Mouse (Mus musculus) thymus, adult 2 months (tissue): ENCODE results near the gene Vamp8. TPM values are rescaled to one million over a fixed set of nuclear protein-coding genes. Genes with fewer than 3 reads are reported as not detected.

Experiments used
- DNase-seq: peaks from one replicate; pipeline ENCODE4 v3.0.0; 2021
- H3K27ac ChIP-seq: fragments of 200-500 bp; 2 replicates; pipeline ENCODE4 v1.5.1; 2012; ENCODE audit warnings: low read length, control low read depth; ENCODE audit not compliant: control insufficient read depth, insufficient read depth
- H3K27me3 ChIP-seq: fragments of 200-500 bp; 2 replicates; pipeline ENCODE4 v1.6.1; 2012; ENCODE audit warnings: mild to moderate bottlenecking, low read length, moderate library complexity, mixed read lengths; ENCODE audit not compliant: control insufficient read depth, insufficient read depth
- H3K36me3 ChIP-seq: fragments of 200-500 bp; 2 replicates; pipeline ENCODE4 v1.6.1; 2012; ENCODE audit warnings: mild to moderate bottlenecking, low read length, moderate library complexity; ENCODE audit not compliant: control insufficient read depth, insufficient read depth
- H3K4me1 ChIP-seq: fragments of 200-500 bp; replicated peaks from 2 replicates; pipeline ENCODE4 v1.6.1; 2012; ENCODE audit warnings: low read length; ENCODE audit not compliant: control insufficient read depth, insufficient read depth
- H3K4me3 ChIP-seq: fragments of 200-500 bp; 2 replicates; pipeline ENCODE4 v1.5.1; 2012; ENCODE audit warnings: mild to moderate bottlenecking, low read length, control low read depth, moderate library complexity; ENCODE audit not compliant: control insufficient read depth, insufficient read depth
- CTCF ChIP-seq: fragments of 200-500 bp; IDR thresholded peaks from 2 replicates; pipeline ENCODE4 v1.5.1; 2012; ENCODE audit warnings: mild to moderate bottlenecking, control low read depth, low read length, moderate library complexity, borderline replicate concordance; ENCODE audit not compliant: control insufficient read depth, poor library complexity, insufficient read depth; ENCODE audit errors: extremely low read depth
- POLR2A ChIP-seq: fragments of 200-500 bp; IDR thresholded peaks from 2 replicates; pipeline ENCODE4 v1.6.1; 2012; ENCODE audit warnings: mild to moderate bottlenecking, low read length, control low read depth, moderate library complexity; ENCODE audit not compliant: control insufficient read depth, poor library complexity, insufficient read depth; ENCODE audit errors: extremely low read depth
- WGBS: fragments of 180-500 bp; shearing (Covaris S2); methylation state at CpG from one replicate; pipeline ENCODE4 v1.1.7; 2018; 5-methylcytosine and 5-hydroxymethylcytosine counted together
- polyA plus RNA-seq: library from polyadenylated mRNA; depleted of rRNA; stranded (reverse); fragments of >200 nt; gene quantifications from 2 replicates; pipeline ENCODE4 v1.2.3, GENCODE M21; 2012

Gene Vamp8
- polyA plus RNA-seq, 1 experiment, result 149 TPM

DNA sequence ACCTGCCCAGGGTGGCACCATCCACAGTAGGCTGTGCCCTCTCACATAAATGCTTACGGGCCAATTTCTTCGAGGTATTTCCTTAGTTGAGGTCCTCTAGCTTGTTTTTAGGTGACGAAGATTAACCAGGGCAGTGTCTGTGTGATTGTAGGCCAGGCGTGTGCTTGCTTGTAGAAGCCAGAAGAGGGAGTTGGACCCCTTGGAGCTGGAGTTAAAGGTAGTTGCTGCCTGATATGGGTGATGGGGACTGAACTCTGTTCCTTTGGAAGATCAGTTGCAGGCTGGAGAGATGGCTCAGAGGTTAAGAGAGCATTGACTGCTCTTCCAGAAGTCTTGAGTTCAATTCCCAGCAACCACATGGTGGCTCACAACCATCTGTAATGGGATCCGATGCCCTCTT is 24.7 kb upstream of the Vamp8 start:
- H3K4me1 ChIP-seq, result peaks cover 18% of the 10 kb centered on the region
- no peak overlapping the region for H3K4me3 ChIP-seq
- no peak for DNase-seq
- peaks cover 7% of the 10 kb centered on the region; the same call in 1 of the 2 replicates for H3K36me3 ChIP-seq
- no peaks in the 10 kb centered on the region for H3K27me3 ChIP-seq
- WGBS, result 93% methylated on average over 5 of the region's 5 CpGs
- no peak for TF ChIP-seq CTCF
- no peak for TF ChIP-seq POLR2A
- H3K27ac ChIP-seq, result no peak overlapping the region

DNA sequence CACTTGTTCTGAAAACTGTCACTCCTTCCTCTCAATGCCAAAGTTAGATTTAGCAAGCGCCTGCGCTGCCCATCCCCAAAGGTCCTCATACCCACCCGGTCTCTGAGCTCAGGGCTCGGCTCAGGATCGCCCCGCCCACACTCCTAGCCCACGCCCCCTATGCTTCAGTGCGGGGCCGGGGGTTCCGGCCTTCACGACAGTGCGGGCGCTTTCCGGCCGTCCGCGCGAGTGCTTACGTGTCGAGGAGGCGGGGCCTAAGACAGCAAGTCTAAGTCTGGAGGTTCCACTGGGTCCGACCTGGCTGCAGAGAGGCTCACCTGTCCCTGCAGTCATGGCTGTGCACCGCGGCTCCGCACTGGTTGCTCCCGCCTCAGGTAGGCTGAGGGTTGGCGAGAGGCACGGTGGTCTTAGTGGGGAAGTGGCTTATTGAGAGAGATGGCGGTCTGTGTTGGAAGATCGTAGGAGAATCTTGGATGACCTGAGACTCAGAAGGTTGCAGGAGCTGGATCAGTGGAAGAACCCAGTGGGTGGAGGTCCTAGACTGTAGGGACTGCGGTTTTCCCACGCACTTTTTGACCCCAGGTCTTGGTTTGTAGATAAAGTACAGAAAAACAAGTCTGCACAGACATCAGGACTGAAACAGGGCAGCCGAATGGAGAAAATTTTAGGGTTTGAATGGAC is 23.7 kb upstream of the Vamp8 start, which contains the start of gene Ggcx:
Gene Ggcx (plus strand): TSS at position 233 of the 681 bp plus-strand sequence.
- peak within 1 kb of the TSS; percentile 72 for H3K4me3 ChIP-seq
- DNase-seq, result peak; percentile 96
- H3K36me3 ChIP-seq, result peaks cover 6% of the 10 kb centered on the region; the same call in 1 of the 2 replicates
- 1% methylated on average over 33 of the region's 33 CpGs for WGBS
- no peaks in the 10 kb centered on the region for H3K27me3 ChIP-seq
- peaks cover 18% of the 10 kb centered on the region for H3K4me1 ChIP-seq
- TF ChIP-seq CTCF (peak; percentile 68; the same call in 1 of the 2 replicates), POLR2A (peak; percentile 49; the same call in 1 of the 2 replicates)
- no peak within 1 kb of the TSS for H3K27ac ChIP-seq

DNA sequence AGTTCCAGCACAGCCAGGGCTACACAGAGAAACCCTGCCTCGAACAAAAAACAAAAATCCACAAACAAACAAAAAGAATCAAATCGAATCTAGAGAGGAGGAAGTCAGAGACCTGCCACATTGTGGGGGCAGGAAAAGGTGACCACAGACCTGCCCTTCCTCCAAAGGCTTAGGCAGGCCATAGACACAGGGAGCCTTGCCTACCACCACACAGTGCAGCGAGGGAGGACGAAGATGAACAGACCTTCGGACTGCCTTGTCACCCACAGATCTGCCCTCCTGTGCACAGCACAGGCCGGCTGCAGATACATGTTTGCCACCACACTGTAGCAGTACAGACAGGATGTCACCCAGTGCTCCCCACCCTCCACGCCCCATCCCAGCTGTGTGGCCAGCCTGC is 20.0 kb upstream of the Vamp8 start:
- no peak for TF ChIP-seq CTCF
- TF ChIP-seq POLR2A, result no peak
- no peak overlapping the region for H3K4me3 ChIP-seq
- WGBS, result 22% methylated on average over 7 of the region's 7 CpGs
- H3K27ac ChIP-seq, result no peak overlapping the region
- no peak for DNase-seq
- no peaks in the 10 kb centered on the region for H3K27me3 ChIP-seq
- no peaks in the 10 kb centered on the region for H3K36me3 ChIP-seq
- peaks cover 18% of the 10 kb centered on the region for H3K4me1 ChIP-seq

DNA sequence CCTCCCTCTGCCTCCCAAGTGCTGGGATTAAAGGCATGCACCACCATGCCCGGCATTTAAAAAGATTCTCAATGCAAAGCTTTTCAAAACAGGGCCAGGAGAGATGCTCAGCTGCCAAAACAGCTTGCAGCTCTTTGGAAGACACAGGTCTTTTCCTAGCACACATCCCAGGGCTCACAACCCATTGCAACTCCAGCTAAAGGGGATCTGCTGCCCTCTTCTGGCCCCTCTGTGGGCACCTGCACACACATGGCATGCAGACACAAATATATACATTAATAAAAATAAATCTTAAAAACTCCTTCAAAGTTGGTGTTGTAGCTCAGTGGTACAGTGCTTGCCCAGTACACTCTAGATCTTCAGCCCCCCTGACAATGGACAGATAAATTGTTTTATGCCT is 19.5 kb upstream of the Vamp8 start:
- Histone ChIP-seq H3K4me3 (no peak overlapping the region), H3K27me3 (no peaks in the 10 kb centered on the region), H3K36me3 (no peaks in the 10 kb centered on the region), H3K27ac (no peak overlapping the region), H3K4me1 (peaks cover 14% of the 10 kb centered on the region)
- 67% methylated on average over 1 of the region's 1 CpGs for WGBS
- TF ChIP-seq CTCF (no peak), POLR2A (no peak)
- DNase-seq, result no peak

DNA sequence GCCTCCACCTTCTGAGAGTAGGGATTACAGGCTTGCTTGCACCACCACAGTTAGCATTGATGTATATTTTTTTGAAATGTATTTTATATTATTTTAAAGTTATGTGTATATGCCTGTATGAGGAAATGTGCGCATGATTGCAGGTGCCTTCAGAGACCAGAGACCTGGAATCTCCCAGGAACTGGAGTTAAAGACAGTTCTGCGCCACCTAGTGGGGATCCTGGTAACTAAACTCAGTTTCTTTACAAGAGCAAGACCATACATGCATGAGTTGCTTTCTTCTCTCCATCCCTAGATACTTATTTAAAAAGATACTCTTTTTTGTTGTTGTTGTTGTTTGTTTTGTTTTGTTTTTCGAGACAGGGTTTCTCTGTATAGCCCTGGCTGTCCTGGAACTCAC is 19.1 kb upstream of the Vamp8 start:
- WGBS, result 31% methylated on average over 3 of the region's 3 CpGs
- peaks cover 12% of the 10 kb centered on the region for H3K4me1 ChIP-seq
- DNase-seq, result peak; percentile 58
- H3K27ac ChIP-seq, result no peak overlapping the region
- no peaks in the 10 kb centered on the region for H3K27me3 ChIP-seq
- no peak for TF ChIP-seq CTCF
- no peak for TF ChIP-seq POLR2A
- no peak overlapping the region for H3K4me3 ChIP-seq
- no peaks in the 10 kb centered on the region for H3K36me3 ChIP-seq

DNA sequence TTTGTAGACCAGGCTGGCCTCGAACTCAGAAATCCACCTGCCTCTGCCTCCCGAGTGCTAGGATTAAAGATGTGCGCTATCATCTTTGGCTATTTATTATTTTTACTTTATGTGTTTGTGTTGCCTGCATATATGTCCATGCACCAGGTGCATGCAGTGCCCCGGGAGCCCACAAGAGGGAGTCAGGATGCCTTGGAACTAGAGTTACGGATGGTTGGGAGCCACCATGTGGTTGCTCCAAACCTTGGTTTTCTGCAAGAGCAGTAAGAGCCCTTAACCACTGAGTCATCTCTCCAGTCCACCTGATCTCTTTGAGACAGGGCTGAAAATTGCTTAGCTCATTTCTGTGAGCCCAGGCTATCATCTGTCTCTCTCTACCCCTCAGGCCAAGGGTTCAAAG is 16.6 kb upstream of the Vamp8 start:
- TF ChIP-seq POLR2A (no peak), CTCF (peak; percentile 89)
- no peak overlapping the region for H3K27ac ChIP-seq
- 0 out of 2 replicates have a peak, but pooled peaks cover 5% of the 10 kb centered on the region for H3K4me1 ChIP-seq
- no peaks in the 10 kb centered on the region for H3K36me3 ChIP-seq
- no peaks in the 10 kb centered on the region for H3K27me3 ChIP-seq
- DNase-seq, result peak; percentile 85
- WGBS, result under 1% methylated on average over 5 of the region's 5 CpGs
- H3K4me3 ChIP-seq, result no peak overlapping the region

DNA sequence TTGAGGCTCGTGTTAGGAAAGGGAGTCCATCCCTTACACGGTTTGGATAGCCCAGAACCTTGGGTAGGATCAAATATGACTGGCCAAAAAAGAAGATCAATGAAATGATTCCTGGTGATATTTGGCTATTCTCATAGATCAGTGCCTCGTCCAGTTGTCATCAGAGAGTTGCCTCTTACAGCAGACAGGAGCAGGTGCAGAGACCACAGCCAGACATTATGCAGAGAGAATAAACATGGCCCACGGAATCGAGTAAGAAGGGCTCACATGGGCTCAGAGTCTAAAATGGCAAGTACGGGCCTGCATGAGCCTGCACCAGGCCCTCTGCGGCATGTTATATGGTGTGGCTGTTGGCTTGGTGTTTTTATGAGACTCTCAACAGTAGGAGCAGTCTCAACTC is 14.9 kb upstream of the Vamp8 start:
- H3K36me3 ChIP-seq, result no peaks in the 10 kb centered on the region
- no peak for TF ChIP-seq CTCF
- TF ChIP-seq POLR2A, result no peak
- DNase-seq, result no peak
- no peak overlapping the region for H3K4me3 ChIP-seq
- 90% methylated on average over 7 of the region's 7 CpGs for WGBS
- no peaks in the 10 kb centered on the region for H3K27me3 ChIP-seq
- no peak overlapping the region for H3K27ac ChIP-seq
- H3K4me1 ChIP-seq, result no peaks in the 10 kb centered on the region
